In the genomic region with DNA sequence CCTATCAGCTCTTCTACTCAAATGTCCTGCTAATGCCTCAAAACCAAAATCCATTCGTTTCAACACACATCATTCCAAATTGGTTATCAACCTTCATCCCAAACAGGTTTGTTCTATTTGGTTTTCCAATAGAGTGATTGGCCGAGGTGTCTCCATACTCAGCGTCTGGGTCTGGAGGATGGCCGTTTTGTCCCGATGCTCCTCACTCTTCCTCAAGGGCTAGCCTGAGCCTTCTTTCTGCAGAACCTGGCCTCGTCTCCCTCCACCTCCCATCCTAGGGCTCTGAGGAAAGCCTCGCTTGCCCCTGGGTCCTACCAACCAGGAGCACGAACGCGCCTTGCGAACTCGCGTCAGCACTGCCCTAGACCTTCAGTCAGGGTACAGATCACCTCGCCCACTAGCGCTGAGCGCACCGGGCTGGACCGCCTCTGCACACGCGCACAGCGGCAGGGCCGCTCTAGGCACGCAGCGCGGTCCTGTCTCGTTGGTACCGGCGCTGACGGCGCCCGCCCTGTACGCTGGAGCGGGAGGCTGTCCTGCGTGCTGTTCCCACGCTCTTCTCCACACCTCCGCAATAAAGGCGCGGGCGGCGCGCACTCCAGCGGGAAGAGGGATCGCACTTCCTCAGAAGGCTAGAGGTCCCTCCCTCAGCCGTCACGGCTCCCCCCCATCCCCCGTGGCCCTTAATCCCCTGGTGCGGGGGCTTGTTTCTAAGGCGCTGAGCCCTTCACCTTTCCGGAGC, we compare ENCODE assay signal across 8 mouse cellular contexts.
DNase-seq lines count a peak whose midpoint lies in the region; ATAC-seq lines count a peak whose summit lies in the region.

No protein-coding gene starts in this region.

- H3K27me3 ChIP-seq in heart, embryonic 13.5 days (replicated peaks) = no peaks in the 10 kb centered on the region
- no peaks in the 10 kb centered on the region for H3K27me3 ChIP-seq in liver, embryonic 12.5 days (replicated peaks)
- no peaks in the 10 kb centered on the region for H3K27me3 ChIP-seq in stomach, embryonic 15.5 days (replicated peaks)

- H3K27ac ChIP-seq in heart, embryonic 13.5 days (replicated peaks) = peak overlapping the region; percentile 74
- peak overlapping the region; percentile 64; the same call in 1 of the 2 replicates for H3K27ac ChIP-seq in liver, embryonic 12.5 days
- H3K27ac ChIP-seq in stomach, embryonic 15.5 days = peak overlapping the region; percentile 77

- peak overlapping the region; percentile 80 for H3K4me3 ChIP-seq in heart, embryonic 13.5 days
- H3K4me3 ChIP-seq in liver, embryonic 12.5 days = peak overlapping the region; percentile 71
- peak overlapping the region; percentile 73 for H3K4me3 ChIP-seq in stomach, embryonic 15.5 days (replicated peaks)

- H3K4me1 ChIP-seq in heart, embryonic 13.5 days = peaks cover 8% of the 10 kb centered on the region
- peaks cover 17% of the 10 kb centered on the region for H3K4me1 ChIP-seq in liver, embryonic 12.5 days
- H3K4me1 ChIP-seq in stomach, embryonic 15.5 days = peaks cover 3% of the 10 kb centered on the region; the same call in 1 of the 2 replicates

- peak; percentile 99 for ATAC-seq in erythroid progenitor cell, adult 5-6 weeks (replicated peaks; ENCODE audit: low FRiP score, poor library complexity, severe bottlenecking)
- peak; percentile 96 for ATAC-seq in heart, embryonic 13.5 days (ENCODE audit: extremely low read depth, insufficient number of reproducible peaks, low FRiP score, low TSS enrichment)
- peak; percentile 100 for ATAC-seq in liver, embryonic 12.5 days
- ATAC-seq in stomach, embryonic 15.5 days (ENCODE audit: insufficient read depth, low FRiP score, low read depth) = peak; percentile 100

- peak overlapping the region; percentile 89 for H3K4me2 ChIP-seq in heart, embryonic 13.5 days
- peak overlapping the region; percentile 90 for H3K4me2 ChIP-seq in liver, embryonic 12.5 days
- peak overlapping the region; percentile 87 for H3K4me2 ChIP-seq in stomach, embryonic 15.5 days

- H3K9ac ChIP-seq in heart, embryonic 13.5 days = peak overlapping the region; percentile 89
- peak overlapping the region; percentile 73 for H3K9ac ChIP-seq in liver, embryonic 12.5 days
- peak overlapping the region; percentile 54 for H3K9ac ChIP-seq in stomach, embryonic 15.5 days

- under 1% methylated on average over 49 of the region's 49 CpGs for WGBS in heart, embryonic 13.5 days
- WGBS in liver, embryonic 12.5 days (ENCODE audit: insufficient replicate concordance) = 2% methylated on average over 49 of the region's 49 CpGs
- under 1% methylated on average over 49 of the region's 49 CpGs for WGBS in stomach, embryonic 15.5 days

- DNase-seq in CD4-positive helper T cell, adult 2 months (ENCODE audit: low read depth, low spot score) = peak; percentile 87
- DNase-seq in brain, embryonic 18.5 days (ENCODE audit: low read depth, low spot score) = peak; percentile 77
- peak; percentile 92 for DNase-seq in kidney, postnatal 10 days
- peak; percentile 74 to 76 for DNase-seq in natural killer cell, adult 2 months (ENCODE audit: low spot score in 2 of 2)

- no peaks in the 10 kb centered on the region for H3K36me3 ChIP-seq in heart, embryonic 13.5 days
- no peaks in the 10 kb centered on the region for H3K36me3 ChIP-seq in liver, embryonic 12.5 days
- no peaks in the 10 kb centered on the region for H3K36me3 ChIP-seq in stomach, embryonic 15.5 days

- H3K9me3 ChIP-seq in heart, embryonic 13.5 days = no peaks in the 10 kb centered on the region
- no peaks in the 10 kb centered on the region for H3K9me3 ChIP-seq in liver, embryonic 12.5 days (replicated peaks)
- no peaks in the 10 kb centered on the region for H3K9me3 ChIP-seq in stomach, embryonic 15.5 days

Comparison
In these comparisons a context has a peak if more than half of its experiments do, and no peak if none do; other contexts are left out.
1. Peak in every context shown above with its lines: DNase-seq, ATAC-seq, H3K4me3 ChIP-seq and H3K27ac ChIP-seq.